Mouse (Mus musculus) left cerebral cortex, postnatal 14 days (tissue): Measurements from ENCODE around the gene Acr. TPM values are rescaled to one million over a fixed set of nuclear protein-coding genes. Genes with fewer than 3 reads are reported as not detected.

Experiments used
- DNase-seq, 2 experiments: peaks; one replicate each; pipeline ENCODE4 v3.0.0; 2021 to 2022; ENCODE audit warnings: low spot score in 2 of 2, mixed read lengths in 1 of 2
- intact Hi-C: fragments of 180-260 bp; cut with DNase I; formaldehyde crosslinking; loops from one replicate; pipeline ENCODE4 v1.15.1; 2025
- total RNA-seq, 2 experiments: library from RNA; stranded (reverse); gene quantifications; 2 replicates each; pipeline ENCODE4 v1.2.3; 2021

Gene Acr
- total RNA-seq, 2 experiments from 2014 or later = 1.2 to 1.3 TPM

DNA sequence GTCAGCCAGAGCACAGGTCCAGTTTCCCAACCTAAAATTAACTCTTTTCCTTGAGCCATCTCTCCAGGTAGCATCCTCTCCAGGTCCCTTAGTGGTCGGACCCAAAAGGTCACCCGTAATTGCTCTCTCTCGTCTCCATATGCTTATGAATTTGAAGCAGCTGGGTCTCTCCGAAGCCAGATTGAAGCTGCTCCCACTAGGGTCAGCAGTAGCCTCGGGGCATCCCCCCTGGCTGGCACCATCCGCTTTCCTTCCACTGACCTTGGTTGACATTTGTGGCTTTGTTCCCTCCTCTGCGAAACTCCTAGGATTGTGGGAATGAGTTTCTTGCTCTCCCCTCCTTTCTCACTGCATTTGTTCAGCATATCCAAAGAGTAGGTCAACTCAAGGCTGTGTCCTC, 24.0 kb upstream of the Acr start:
- no peak for DNase-seq
- intact Hi-C loops = no loop called here

DNA sequence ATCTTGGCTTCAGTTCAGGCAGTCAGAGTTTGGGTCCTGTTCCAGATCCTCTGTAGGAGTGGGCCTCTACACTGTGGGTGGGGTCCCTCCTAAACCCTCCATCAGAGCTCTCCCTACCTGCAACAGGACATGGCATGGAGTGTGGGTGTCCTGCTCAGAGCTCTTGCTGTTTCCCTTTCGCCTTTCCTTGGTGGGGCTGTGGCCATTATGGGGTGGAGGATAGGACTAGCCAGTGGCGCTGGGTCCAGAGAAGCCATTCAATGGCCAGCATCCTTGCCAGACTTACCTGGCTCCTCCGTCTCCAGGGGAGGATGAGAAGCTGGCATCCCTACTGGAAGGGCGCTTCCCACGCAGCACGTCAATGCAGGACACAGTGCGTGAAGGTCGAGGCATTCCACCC, 20.8 kb upstream of the Acr start:
- intact Hi-C loops = no loop called here

DNA sequence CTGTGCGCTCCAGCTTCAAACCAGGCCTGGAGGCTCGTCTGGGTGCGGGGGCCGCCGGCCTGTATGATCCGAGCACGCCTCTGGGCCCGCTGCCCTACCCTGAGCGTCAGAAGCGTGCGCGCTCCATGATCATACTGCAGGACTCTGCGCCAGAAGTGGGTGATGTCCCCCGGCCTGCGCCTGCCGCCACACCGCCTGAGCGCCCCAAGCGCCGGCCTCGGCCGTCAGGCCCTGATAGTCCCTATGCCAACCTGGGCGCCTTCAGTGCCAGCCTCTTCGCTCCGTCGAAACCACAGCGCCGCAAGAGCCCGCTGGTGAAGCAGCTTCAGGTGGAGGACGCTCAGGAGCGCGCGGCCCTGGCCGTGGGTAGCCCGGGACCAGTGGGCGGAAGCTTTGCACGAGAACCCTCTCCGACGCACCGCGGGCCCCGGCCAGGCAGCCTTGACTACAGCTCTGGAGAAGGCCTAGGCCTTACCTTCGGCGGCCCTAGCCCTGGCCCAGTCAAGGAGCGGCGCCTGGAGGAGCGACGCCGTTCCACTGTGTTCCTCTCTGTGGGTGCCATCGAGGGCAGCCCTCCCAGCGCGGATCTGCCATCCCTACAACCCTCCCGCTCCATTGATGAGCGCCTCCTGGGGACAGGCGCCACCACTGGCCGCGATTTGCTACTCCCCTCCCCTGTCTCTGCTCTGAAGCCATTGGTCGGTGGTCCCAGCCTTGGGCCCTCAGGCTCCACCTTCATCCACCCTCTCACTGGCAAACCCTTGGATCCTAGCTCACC, 20.1 kb upstream of the Acr start:
- peak in 1 of 2 experiments; percentile 27 for DNase-seq

More for the DNA sequence above, 20.8 kb upstream of the Acr start:
- no peak for DNase-seq

DNA sequence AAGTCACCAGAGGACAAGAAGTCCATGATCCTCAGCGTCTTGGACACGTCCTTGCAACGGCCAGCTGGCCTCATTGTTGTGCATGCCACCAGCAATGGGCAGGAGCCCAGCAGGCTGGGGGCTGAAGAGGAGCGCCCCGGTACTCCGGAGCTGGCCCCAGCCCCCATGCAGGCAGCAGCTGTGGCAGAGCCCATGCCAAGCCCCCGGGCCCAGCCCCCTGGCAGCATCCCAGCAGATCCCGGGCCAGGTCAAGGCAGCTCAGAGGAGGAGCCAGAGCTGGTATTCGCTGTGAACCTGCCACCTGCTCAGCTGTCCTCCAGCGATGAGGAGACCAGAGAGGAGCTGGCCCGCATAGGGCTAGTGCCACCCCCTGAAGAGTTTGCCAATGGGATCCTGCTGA, 19.3 kb upstream of the Acr start:
- intact Hi-C loops = no loop called here
- peak; percentile 47 to 57 for DNase-seq

More for the DNA sequence above, 20.1 kb upstream of the Acr start:
- intact Hi-C loops = no loop called here

DNA sequence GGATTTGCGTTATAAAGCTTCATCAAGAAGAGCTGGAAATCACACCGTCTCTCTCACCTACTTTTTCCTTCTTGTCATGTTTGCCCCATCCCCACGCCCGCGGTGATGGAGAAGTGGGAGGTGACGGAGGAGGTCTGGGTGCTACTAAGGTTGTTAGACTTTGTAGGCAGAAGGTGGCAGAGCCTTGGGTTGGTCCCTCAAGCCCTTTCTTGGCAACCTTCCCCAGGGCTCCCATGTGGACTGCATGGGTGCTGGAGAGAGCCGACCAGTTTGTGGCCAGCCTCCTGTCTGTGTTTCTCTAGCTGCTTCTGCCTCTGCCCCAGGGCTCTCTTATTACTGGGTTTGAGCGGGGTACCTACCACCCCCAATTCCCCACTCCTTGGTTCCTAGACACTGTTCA, 17.6 kb upstream of the Acr start:
- intact Hi-C loops = no loop called here

DNA sequence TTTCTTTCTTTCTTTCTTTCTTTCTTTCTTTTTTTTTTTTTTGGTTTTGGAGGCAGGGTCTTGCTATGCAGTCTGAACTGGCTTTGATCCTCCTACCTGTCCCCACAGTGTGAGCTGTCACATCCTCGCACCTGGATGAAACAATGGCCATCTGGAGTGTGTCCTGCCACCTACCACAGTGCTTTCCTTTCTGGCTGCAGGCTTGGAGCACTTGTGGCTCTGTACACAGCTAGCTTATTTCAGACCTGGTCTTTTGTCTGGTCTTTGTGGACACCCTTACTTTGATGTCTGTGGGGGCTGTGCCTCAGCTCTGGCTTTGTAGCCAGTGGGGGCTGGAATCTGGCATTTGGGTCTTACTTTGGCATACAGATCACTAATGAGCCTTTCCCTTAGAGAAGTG, 16.4 kb upstream of the Acr start:
- DNase-seq = no peak
- intact Hi-C loops = no loop called here

More for the DNA sequence above, 17.6 kb upstream of the Acr start:
- no peak for DNase-seq

DNA sequence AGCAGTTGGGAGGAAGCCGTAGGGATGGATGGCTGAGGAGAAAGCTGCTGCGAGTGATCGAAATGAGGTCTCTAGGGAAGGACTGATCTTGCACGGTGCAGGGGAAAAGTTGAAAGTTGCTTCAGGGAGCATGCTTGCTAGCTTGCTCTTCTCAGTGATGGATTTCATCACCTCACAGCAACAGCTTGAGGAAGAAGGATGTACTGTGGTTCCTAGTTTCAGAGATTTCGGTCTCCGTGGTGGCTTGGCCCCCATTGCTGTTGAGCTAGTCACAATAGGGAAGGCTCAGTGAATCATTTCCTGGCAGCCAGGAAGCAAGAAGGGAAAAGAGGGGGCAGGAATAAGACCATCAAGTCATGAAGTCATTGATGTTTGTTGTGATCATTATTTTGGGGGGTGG, 12.5 kb upstream of the Acr start:
- DNase-seq = no peak
- intact Hi-C loops = no loop called here

DNA sequence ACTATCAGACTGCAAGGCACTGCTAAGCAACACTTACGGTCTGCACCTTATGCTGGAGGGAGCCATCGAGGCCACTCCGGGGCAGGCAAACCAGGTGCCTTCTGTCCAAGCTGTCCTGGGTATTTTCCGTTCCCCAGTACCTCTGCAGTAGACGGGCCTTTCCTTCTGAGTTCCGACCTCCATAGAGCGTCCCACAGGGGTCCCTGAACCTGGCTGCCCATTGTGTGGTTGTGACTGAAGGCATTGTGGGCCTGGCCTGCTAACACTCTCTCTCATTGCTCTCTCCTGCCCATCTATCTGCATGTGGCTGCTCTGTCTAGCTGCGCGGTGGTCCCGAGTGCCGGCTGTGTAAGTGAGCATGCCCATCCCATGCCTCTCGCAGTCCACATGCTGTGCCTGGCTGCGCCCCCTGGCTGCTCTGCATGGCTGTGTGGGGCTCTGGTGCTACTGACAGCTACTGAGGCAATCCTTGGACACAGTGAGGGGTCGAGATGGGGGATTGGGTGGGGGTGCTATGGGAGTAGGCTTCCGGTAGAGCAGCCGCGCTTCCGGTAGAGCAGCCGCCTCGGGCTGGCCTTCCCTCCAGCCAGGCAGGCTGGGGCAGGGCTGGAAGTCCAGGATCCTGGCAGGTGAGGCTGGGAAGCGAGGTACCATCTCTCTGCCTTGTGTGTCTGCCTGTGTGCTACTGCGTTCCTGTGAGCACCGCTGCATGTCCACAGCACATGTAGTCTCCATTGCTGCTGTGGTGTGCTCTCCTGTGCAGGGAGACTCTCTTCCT, 11.5 kb upstream of the Acr start:
- intact Hi-C loops = no loop called here
- no peak for DNase-seq

DNA sequence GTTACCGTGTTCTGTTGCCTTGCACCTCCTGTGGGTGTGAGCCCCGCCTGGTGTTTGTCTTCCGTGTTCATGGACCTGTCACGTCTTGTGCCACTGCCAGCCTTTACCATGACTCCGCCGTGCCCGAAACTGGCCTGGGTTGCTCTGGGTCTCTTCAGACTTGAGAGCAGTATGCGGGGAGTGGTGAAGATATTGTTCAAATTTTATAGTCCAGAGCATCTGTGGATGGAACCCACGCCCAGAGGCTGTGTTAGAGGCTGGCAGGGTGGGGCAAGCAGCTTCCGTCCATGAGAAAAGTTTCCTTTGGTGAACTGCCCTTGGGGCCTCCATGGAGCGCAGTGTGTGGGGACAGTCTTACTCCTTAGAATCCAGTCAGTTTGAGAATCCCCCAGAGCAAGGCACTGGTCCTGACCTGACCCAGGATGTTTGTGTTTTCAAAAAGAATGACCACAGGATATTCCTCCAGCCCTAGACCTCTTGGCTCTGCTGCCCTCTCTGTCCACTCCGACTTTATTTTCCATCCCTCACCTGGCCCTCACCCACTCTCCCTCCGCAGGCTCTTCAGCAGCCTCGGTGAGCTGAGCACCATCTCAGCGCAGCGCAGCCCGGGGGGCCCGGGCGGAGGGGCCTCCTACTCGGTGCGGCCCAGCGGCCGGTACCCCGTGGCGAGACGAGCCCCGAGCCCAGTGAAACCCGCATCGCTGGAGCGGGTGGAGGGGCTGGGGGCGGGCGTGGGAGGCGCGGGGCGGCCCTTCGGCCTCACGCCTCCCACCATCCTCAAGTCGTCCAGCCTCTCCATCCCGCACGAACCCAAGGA, 10.7 kb upstream of the Acr start:
- intact Hi-C loops = no loop called here
- no peak for DNase-seq

DNA sequence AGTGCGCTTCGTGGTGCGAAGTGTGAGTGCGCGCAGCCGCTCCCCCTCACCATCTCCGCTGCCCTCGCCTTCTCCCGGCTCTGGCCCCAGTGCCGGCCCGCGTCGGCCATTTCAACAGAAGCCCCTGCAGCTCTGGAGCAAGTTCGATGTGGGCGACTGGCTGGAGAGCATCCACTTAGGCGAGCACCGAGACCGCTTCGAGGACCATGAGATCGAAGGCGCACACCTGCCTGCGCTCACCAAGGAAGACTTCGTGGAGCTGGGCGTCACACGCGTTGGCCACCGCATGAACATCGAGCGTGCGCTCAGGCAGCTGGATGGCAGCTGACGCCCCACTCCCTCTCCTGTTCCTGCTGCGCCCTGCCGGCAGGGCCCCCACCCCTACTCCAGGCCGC, 10.1 kb upstream of the Acr start:
- DNase-seq = no peak
- intact Hi-C loops = no loop called here

DNA sequence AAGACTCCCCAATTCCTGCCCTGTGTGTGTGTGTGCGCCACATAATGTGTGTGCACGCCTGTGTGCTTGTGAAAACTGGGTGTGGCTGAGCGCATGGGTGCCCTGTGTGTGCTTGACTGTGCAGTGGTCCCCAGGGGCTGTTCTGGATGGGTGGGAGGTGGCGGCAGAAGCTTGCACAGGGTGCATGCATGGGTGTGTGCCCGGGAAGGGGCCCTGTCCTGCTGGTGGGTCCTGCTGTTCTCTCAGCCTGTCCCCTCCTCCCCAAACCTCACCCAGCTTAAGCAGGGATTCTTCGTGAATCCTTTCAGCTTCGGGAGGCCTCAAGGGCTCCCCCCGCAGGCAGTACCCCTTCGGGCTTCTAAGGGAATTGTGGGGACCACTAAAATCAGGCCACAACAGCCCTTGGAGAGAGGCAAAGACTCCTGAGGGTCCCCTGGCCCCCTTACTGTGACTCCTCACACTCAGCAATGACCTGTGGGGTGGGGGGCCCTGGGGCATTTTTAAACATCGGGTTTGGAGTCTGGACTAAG, 8.9 kb upstream of the Acr start:
- DNase-seq = no peak
- intact Hi-C loops = no loop called here

DNA sequence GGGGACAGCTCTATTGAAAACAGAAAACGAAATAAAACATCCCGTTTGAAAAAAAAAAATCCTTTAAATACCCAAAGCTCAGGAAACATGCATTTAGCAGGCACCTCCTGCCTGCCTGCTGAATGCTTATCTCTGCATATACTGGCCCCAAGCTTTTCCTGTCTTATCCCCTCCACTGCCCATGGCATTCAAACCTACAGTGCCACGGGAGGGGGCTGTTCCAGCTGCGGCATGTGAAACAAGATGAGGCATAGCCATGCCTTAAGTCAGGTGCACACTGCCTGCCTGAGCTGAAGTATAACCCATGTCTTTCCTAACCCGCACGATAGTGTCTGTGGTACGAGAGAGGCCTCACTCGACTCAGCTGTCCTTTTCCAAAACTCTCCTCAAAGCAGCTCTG, 4.0 kb downstream of the Acr start:
- no peak for DNase-seq
- intact Hi-C loops = no loop called here

DNA sequence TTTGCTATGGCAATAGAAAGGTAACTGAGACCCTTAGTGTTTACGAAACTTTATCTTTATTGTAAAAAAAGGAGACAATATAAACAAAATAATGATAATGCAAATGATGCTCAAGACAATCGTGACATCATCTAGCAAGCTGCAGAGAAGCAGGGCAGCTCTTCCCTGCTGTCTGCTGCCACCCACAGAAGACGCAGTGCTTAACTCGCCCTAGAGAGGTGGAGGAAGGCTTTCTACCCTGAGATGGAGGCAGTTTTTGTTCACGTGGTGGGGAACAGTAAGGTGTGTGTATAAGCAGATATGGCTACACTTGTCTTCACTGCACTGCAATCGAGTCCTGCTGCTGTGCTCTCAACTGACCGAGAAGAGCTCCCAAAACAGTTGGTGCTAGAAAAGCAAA, 14.4 kb downstream of the Acr start:
- intact Hi-C loops = no loop called here
- no peak for DNase-seq

DNA sequence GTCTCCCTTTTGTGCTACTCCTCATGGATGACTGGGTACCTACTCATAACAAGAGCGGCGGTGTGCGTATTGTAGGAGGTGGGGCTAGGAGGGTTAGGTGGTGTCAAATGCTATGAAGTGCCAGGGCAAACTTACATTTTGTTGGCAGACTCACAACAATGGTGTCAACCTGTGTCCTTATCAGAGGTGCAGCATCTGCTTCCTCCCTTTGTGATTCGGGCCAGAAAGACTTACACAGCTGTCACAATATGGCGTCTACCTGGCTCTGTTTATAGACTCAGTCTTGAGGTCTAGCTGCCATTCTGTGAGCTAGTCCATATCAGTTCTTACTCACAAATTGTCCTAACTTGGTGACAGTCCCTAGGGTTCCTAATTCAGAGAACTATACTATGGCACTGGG, 17.0 kb downstream of the Acr start:
- DNase-seq = no peak
- intact Hi-C loops = no loop called here

DNA sequence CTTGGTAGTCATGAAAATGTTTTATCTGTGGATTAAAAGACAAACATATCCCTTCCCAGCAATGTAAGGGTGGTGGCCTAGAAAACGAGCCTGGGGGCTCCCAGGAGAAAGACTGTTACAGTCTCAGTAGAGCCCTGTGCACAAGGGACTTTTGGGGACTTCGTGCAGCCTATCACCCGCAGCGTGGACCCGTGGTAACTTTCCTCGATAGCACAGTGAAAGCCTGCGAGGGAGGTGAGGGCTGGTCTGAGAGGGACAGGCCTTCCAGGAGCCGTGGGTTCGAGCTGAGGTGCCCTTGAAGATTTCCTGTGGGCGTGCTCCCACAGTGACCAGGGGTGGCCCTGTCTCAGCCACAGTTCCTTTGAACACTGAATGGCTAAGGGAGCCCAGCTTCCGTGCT, 17.5 kb downstream of the Acr start:
- no peak for DNase-seq
- intact Hi-C loops = no loop called here

DNA sequence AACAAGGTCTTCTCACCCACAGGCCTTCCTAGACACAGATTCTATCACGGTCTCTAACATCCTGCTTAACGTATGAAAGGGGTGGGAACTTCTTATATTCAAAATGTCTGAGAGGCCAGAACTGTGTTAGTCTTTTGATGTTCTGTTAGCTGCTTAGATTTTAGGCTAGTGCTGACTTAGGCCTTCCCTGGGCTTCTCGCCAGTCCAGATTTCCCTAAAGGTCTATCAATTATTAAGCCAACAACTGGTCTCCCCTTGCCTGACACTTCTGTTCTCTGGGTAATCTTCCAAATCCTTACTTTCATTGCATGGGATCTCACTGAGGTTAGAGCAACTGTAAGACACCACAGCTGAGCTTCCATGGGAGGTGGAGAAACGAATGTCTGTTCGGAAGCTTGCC, 21.0 kb downstream of the Acr start:
- intact Hi-C loops = no loop called here
- no peak for DNase-seq

DNA sequence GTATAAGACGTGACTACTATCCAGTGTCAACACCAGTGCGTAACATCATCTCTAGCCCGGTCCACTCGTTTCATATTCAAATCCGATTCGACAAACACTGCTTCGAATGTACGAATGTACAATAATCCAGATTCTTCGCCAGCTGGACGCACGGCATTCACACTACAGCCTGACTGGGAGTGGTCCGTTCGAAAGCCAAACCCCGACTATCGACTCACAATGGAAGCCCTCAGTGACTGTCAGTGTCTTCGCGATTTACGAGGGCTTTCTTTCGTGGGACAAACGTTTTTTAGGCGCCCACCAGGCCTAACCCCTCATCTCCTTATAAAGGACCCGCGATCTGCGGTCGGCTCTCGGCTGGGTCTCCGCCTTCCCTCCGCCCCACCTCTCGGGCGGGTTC, 23.2 kb downstream of the Acr start:
- no peak for DNase-seq
- intact Hi-C loops = no loop called here

DNA sequence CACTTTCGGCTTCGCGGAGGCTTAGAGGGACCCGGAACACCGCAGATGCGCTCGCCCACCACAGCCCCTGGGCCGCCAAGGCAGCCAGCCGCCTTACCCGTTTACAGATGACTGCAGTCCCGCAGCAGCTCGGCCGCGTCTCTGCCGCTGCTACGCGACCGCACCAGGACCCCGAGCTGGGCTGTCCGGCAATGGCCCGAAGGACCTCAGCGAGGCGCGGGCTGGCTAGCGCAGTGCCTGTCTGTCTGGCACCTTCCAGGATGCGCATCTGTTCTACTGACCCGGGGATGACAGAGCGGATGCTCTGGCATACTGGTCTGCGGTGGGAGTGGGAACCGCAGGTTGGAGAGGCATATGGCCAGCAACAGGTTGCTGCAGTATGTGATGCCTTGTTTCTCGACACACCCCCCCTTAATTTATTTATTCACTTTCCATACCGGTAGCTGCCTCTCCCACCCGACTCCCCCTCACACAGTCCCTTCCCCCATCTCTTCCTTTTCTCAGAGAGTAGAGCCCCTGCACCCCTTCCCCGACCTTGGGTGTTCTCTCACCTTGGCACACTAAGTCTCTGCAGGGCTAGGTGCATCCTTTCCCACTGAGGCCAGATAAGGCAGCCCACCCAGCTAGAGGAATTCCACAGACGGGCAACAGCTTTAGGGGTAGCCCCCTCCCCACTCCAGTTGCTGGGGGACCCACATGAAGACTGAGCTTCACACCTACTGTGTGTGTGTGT, 23.8 kb downstream of the Acr start, which contains the start of gene Rabl2:
Gene Rabl2 (minus strand): TSS at position 201 of the 733 bp plus-strand sequence.
- intact Hi-C loops = no loop called here
- DNase-seq = peak; percentile 87 to 88

DNA sequence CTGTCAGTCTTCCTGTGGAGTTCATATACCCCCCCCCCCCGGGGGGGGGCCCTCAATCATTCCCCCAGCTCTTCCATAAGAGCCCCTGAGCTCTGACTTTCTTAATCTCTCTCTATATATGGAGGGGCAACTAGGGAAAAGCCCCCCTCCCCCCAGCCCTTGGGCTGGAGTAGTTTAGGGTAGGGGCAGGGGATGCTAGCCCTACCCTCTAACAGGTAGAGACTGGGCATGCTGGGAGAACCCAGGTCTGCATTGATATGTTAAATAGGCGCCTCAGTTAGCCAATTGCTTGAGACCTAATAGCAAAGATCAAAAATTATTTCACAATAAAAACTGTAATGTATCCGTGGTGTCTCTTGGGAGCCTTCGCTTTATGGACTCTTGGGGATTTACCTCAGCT, 24.4 kb downstream of the Acr start:
- no peak for DNase-seq
- intact Hi-C loops = no loop called here
